Mouse (Mus musculus): ENCODE data around the gene Ttc34. TPM values are rescaled to one million over a fixed set of nuclear protein-coding genes. Genes with fewer than 3 reads are reported as not detected.

The Ttc34 gene
- polyA plus RNA-seq, 1 experiment from 2014 or later: 0.03 TPM

DNA sequence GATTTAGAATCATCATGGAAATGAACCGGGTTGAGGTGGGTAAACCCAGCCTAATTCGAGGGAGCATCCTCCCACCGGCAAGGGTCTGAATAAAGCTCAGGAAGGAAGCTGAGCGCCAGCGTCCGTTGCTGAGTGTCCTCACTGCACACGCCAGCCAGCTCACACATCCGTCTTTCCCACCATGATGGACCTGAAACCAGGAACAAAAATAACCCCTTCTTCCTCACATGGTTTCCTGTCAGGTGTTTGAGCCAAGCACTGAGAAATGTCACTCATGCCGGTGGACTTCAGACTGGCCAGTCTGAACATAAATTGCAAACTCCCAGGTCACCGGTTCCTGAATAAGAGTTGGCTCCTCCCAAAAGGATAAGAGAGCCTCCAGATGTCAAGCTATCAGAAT, 78.0 kb downstream of the Ttc34 start:
- peaks cover 88% of the 10 kb centered on the region for H3K4me1 ChIP-seq (replicated peaks)
- H3K4me2 ChIP-seq: 0 out of 2 replicates have a peak overlapping the region, but pooled peaks have one; percentile 2
- H3K27me3 ChIP-seq: no peaks in the 10 kb centered on the region

DNA sequence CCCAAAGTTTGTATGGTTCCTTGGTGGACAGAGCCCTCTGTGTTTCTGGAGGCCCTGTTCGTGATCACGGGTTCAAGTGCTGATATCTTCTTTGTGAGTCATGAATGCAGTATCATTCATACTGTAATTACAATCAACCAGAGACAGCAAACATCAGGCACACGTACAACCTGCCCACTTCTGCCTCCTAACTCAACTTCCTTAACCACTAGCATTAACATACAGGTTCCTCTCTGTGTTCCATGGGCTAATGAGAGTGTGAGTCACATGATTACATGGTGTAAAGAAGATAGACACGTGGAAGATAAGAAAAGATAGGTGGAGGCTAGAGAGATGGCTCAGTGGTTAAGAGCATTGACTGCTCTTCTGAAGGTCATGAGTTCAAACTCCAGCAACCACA, 79.4 kb downstream of the Ttc34 start:
- WGBS (ENCODE audit: insufficient replicate concordance): 53% methylated on average over 4 of the region's 4 CpGs
- peak overlapping the region; percentile 98 for H3K27ac ChIP-seq
- H3K27me3 ChIP-seq: no peaks in the 10 kb centered on the region
- peaks cover 78% of the 10 kb centered on the region for H3K36me3 ChIP-seq
- H3K4me3 ChIP-seq (replicated peaks): no peak overlapping the region
- H3K4me1 ChIP-seq (replicated peaks): peaks cover 84% of the 10 kb centered on the region
- H3K9ac ChIP-seq: peak overlapping the region; percentile 69
- ATAC-seq (ENCODE audit: low read depth) (peak; percentile 11; the same call in 1 of the 2 replicates), DNase-seq (no peak)
- no peak overlapping the region for H3K4me2 ChIP-seq
- 0 out of 2 replicates have a peak, but pooled peaks cover 4% of the 10 kb centered on the region for H3K9me3 ChIP-seq (replicated peaks)

More for the DNA sequence above, 78.0 kb downstream of the Ttc34 start:
- WGBS (ENCODE audit: insufficient replicate concordance): 31% methylated on average over 10 of the region's 10 CpGs
- ATAC-seq (ENCODE audit: low read depth): no peak
- H3K9me3 ChIP-seq (replicated peaks): 0 out of 2 replicates have a peak, but pooled peaks cover 4% of the 10 kb centered on the region
- no peak for DNase-seq
- H3K9ac ChIP-seq: peak overlapping the region; percentile 69
- peak overlapping the region; percentile 98 for H3K27ac ChIP-seq
- peaks cover 67% of the 10 kb centered on the region for H3K36me3 ChIP-seq
- H3K4me3 ChIP-seq (replicated peaks): no peak overlapping the region

Other genes with a start within 250 kb of the Ttc34 start
- 1.8 and 2.2 TPM in 2 replicates for gene Prdm16, start 200.6 kb upstream of the Ttc34 start, polyA plus RNA-seq (2015; fragmentation: Nextera tagmentation; extraction: Ambion mirVana)
- gene Actrt2, start 169.6 kb upstream of the Ttc34 start, polyA plus RNA-seq (2015; fragmentation: Nextera tagmentation; extraction: Ambion mirVana): not detected in 2 replicates
- 2.4 TPM in 2 replicates for gene Mmel1, start 32.1 kb downstream of the Ttc34 start, polyA plus RNA-seq (2015; fragmentation: Nextera tagmentation; extraction: Ambion mirVana)
- gene Fam213b, start 61.7 kb downstream of the Ttc34 start, polyA plus RNA-seq (2015; fragmentation: Nextera tagmentation; extraction: Ambion mirVana): 9.0 and 9.2 TPM in 2 replicates
- 49.5 and 51.7 TPM in 2 replicates for gene Tnfrsf14, start 91.1 kb downstream of the Ttc34 start, polyA plus RNA-seq (2015; fragmentation: Nextera tagmentation; extraction: Ambion mirVana)
- 0.08 and 0.23 TPM in 2 replicates for gene Hes5, start 123.5 kb downstream of the Ttc34 start, polyA plus RNA-seq (2015; fragmentation: Nextera tagmentation; extraction: Ambion mirVana)
- gene Pank4, start 126.7 kb downstream of the Ttc34 start, polyA plus RNA-seq (2015; fragmentation: Nextera tagmentation; extraction: Ambion mirVana): 23.9 and 27.0 TPM in 2 replicates
- 0.08 and 0.10 TPM in 2 replicates for gene Plch2, start 219.3 kb downstream of the Ttc34 start, polyA plus RNA-seq (2015; fragmentation: Nextera tagmentation; extraction: Ambion mirVana)
- 8.5 and 8.9 TPM in 2 replicates for gene Pex10, start 229.6 kb downstream of the Ttc34 start, polyA plus RNA-seq (2015; fragmentation: Nextera tagmentation; extraction: Ambion mirVana)
- gene Rer1, start 248.9 kb downstream of the Ttc34 start, polyA plus RNA-seq (2015; fragmentation: Nextera tagmentation; extraction: Ambion mirVana): 93.6 and 109 TPM in 2 replicates
- gene Morn1, start 249.1 kb downstream of the Ttc34 start, polyA plus RNA-seq (2015; fragmentation: Nextera tagmentation; extraction: Ambion mirVana): 1.7 and 1.9 TPM in 2 replicates